Mouse (Mus musculus): ENCODE measurements around the gene Sppl2b. TPM values are rescaled to one million over a fixed set of nuclear protein-coding genes. Genes with fewer than 3 reads are reported as not detected.
"Not testable (repeated sequence)": the region's sequence is repeated elsewhere in the genome, so short reads cannot be mapped to it uniquely, and the experiment has no call there.

Gene Sppl2b
- polyA plus RNA-seq, 1 experiment: 58.2 TPM

DNA sequence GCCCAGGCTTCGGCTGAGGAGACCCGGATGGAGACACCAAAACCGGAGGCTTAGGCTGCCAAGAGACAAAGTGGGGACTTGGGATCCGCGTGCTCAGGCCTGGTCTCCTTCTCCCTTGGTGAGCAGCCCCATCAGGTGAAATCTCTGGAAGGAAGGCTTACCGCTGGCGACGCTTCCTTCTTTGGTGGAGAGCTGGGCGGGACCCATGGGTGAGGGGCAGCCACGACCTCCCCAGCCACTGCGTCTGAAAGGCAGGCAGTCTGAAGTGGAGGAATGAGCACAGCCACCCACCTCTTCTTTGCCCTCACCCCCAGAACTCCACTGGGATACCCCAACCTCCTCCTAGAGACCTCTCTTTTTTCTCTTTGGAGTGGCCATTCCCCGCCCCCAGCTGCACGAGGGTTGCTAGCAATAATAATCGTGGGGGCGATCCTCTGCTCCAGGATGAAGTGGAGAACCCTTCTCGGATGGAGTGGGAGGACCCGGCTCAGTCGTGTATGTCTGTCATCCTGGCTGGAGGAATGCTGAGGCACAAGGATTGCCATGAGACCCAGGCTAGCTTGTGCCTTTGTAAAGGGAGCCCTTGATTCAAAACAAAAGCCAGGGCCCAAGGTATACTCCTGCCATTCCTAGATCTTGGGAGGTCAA is 46.0 kb upstream of the Sppl2b start:
- DNase-seq: no peak
- Histone ChIP-seq H3K4me1 (ENCODE audit: control insufficient read depth, insufficient read depth, low read length) (peaks cover 6% of the 10 kb centered on the region; the same call in 1 of the 2 replicates), H3K27ac (ENCODE audit: insufficient read depth, low read depth, low read length) (no peak overlapping the region), H3K36me3 (ENCODE audit: control insufficient read depth, insufficient read depth, low read length) (no peaks in the 10 kb centered on the region), H3K4me3 (ENCODE audit: insufficient read depth, low read depth, low read length) (no peak overlapping the region), H3K27me3 (replicated peaks; ENCODE audit: control insufficient read depth, insufficient read depth, low read length) (no peaks in the 10 kb centered on the region)
- 30% methylated on average over 18 of the region's 18 CpGs for WGBS
- TF ChIP-seq CTCF (conservative IDR thresholded peaks at IDR 0.05; ENCODE audit: insufficient read depth, insufficient read length, low read depth, low read length): no peak
- TF ChIP-seq POLR2A (IDR thresholded peaks at IDR 0.05; ENCODE audit: low read depth, low read length): no peak

DNA sequence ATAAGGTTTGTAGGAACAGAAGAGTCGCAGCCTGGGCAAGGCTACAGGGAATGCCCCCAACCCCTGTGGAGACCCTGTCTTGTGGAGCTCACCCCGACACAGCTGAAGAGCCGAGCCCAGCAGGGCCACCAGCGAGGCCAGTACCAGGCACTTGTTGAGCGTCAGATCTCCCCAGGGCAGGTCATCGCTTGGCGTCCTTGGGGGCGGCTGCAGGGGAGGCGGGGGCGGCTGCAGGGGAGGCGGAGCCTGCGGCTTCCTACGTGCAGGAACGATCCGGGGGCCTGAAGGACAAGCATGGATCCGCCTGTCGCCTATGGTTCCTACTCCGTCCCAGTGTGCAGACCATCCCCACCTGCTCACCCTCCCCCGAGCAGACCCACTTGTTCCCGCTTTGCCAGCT is 45.0 kb upstream of the Sppl2b start:
- H3K4me1 ChIP-seq (ENCODE audit: control insufficient read depth, insufficient read depth, low read length): peaks cover 6% of the 10 kb centered on the region; the same call in 1 of the 2 replicates
- no peak overlapping the region for H3K4me3 ChIP-seq (ENCODE audit: insufficient read depth, low read depth, low read length)
- TF ChIP-seq POLR2A (IDR thresholded peaks at IDR 0.05; ENCODE audit: low read depth, low read length): no peak
- TF ChIP-seq CTCF (conservative IDR thresholded peaks at IDR 0.05; ENCODE audit: insufficient read depth, insufficient read length, low read depth, low read length): no peak
- 13% methylated on average over 20 of the region's 20 CpGs for WGBS
- H3K27me3 ChIP-seq (replicated peaks; ENCODE audit: control insufficient read depth, insufficient read depth, low read length): no peaks in the 10 kb centered on the region
- H3K27ac ChIP-seq (ENCODE audit: insufficient read depth, low read depth, low read length): no peak overlapping the region
- no peaks in the 10 kb centered on the region for H3K36me3 ChIP-seq (ENCODE audit: control insufficient read depth, insufficient read depth, low read length)
- no peak for DNase-seq

DNA sequence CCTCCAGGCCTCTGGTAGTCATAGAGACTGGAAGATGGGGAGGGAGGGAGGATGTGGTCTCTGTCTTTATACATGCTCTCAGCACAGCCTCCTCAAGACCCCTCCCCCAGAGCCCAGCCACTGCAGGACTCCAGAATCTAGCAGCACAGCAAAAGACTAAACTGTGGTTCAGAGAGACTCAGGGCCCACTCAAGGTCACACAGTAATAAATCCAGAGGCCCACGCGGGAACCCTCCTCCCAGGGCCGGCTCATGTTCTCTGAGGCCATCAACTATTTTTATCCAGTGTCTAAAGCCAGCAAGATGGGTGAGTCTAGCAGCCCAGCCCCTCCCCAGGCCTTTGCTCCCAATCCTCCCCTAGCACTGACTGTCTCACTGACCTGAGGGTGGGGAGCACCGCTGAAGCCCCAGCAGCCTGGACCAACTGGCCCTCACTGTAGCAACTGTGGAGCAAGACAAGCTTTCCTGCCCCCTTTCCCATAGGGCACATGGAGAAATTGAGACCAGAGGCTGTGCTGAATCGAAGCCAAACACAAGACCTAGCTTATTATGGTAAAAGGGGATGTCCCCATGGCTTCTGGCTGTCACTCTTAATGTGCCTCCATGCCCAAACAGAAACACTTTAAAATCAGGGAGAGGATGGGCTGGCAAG is 42.6 kb upstream of the Sppl2b start:
- 51% methylated on average over 5 of the region's 5 CpGs for WGBS
- TF ChIP-seq CTCF (conservative IDR thresholded peaks at IDR 0.05; ENCODE audit: insufficient read depth, insufficient read length, low read depth, low read length): no peak
- TF ChIP-seq POLR2A (IDR thresholded peaks at IDR 0.05; ENCODE audit: low read depth, low read length): no peak
- no peak overlapping the region for H3K27ac ChIP-seq (ENCODE audit: insufficient read depth, low read depth, low read length)
- DNase-seq: no peak
- H3K36me3 ChIP-seq (ENCODE audit: control insufficient read depth, insufficient read depth, low read length): no peaks in the 10 kb centered on the region
- no peaks in the 10 kb centered on the region for H3K27me3 ChIP-seq (replicated peaks; ENCODE audit: control insufficient read depth, insufficient read depth, low read length)
- peaks cover 6% of the 10 kb centered on the region; the same call in 1 of the 2 replicates for H3K4me1 ChIP-seq (ENCODE audit: control insufficient read depth, insufficient read depth, low read length)
- H3K4me3 ChIP-seq (ENCODE audit: insufficient read depth, low read depth, low read length): no peak overlapping the region

DNA sequence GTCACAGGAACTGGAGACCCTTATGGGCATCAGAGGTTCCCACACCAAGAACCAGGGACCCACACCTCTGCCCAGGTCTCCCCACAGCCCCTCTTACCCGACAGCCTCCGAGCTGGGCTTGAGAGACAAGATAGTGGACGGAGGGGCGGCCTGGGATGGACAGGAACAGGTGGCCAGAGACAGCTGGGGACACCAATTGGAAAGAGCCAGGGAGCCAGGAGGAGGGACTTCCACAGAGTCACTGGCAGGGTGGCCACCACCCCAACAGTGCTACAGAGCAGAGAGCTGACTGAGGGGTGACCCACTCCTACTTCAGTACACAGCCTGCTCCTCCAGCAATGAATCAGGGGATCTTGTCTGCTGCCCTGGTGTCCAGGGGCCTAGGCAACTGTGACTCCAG is 41.7 kb upstream of the Sppl2b start, which contains the start of gene Jsrp1:
Gene Jsrp1, minus strand, starts transcription at position 133 of the 400 bp plus-strand sequence.
- DNase-seq: no peak
- Histone ChIP-seq H3K4me1 (ENCODE audit: control insufficient read depth, insufficient read depth, low read length) (no peaks in the 10 kb centered on the region), H3K4me3 (ENCODE audit: insufficient read depth, low read depth, low read length) (no peak within 1 kb of the TSS), H3K27ac (ENCODE audit: insufficient read depth, low read depth, low read length) (no peak within 1 kb of the TSS), H3K27me3 (replicated peaks; ENCODE audit: control insufficient read depth, insufficient read depth, low read length) (no peaks in the 10 kb centered on the region), H3K36me3 (ENCODE audit: control insufficient read depth, insufficient read depth, low read length) (no peaks in the 10 kb centered on the region)
- WGBS: 90% methylated on average over 4 of the region's 4 CpGs
- TF ChIP-seq CTCF (conservative IDR thresholded peaks at IDR 0.05; ENCODE audit: insufficient read depth, insufficient read length, low read depth, low read length): no peak
- TF ChIP-seq POLR2A (IDR thresholded peaks at IDR 0.05; ENCODE audit: low read depth, low read length): no peak

DNA sequence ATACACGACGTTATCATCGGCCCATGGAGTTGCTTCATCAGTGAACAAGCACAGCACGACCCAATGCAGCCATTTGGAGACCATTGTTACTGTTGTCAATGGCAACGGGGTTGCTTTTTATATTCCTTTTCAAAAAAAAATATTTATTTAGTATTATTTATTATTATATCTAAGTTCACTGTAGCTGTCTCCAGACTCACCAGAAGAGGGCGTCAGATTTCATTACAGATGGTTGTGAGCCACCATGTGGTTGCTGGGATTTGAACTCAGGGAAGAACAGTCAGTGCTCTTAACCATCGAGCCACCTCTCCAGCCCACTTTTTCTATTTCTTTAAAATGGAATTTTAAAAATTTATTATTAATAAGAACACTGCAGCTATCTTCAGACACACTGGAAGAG is 40.3 kb upstream of the Sppl2b start:
- 37% methylated on average over 7 of the region's 7 CpGs for WGBS
- H3K27me3 ChIP-seq (replicated peaks; ENCODE audit: control insufficient read depth, insufficient read depth, low read length): no peaks in the 10 kb centered on the region

DNA sequence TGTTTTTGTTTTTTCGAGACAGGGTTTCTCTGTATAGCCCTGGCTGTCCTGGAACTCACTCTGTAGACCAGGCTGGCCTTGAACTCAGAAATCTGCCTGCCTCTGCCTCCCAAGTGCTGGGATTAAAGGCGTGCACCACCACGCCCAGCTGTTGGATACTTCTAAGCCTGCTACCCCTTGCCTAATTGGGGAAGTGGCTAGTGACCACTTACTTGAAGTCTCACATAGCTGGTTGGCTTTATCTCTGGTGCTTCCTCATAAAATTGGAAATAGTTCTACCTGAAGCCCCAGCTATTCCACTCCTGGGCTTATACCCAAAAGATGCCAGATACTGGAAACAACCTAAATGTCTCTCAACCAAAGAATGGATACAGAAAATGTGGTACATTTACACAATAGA is 38.8 kb upstream of the Sppl2b start:
- WGBS: 86% methylated on average over 3 of the region's 3 CpGs
- not testable (repeated sequence) for H3K27ac ChIP-seq (ENCODE audit: insufficient read depth, low read depth, low read length); H3K36me3 ChIP-seq (ENCODE audit: control insufficient read depth, insufficient read depth, low read length); DNase-seq; H3K4me1 ChIP-seq (ENCODE audit: control insufficient read depth, insufficient read depth, low read length); H3K4me3 ChIP-seq (ENCODE audit: insufficient read depth, low read depth, low read length); H3K27me3 ChIP-seq (replicated peaks; ENCODE audit: control insufficient read depth, insufficient read depth, low read length)

More for the DNA sequence above, 40.3 kb upstream of the Sppl2b start:
- no peak for DNase-seq
- no peak for TF ChIP-seq CTCF (conservative IDR thresholded peaks at IDR 0.05; ENCODE audit: insufficient read depth, insufficient read length, low read depth, low read length)
- TF ChIP-seq POLR2A (IDR thresholded peaks at IDR 0.05; ENCODE audit: low read depth, low read length): no peak
- Histone ChIP-seq H3K4me3 (ENCODE audit: insufficient read depth, low read depth, low read length) (no peak overlapping the region), H3K27ac (ENCODE audit: insufficient read depth, low read depth, low read length) (no peak overlapping the region), H3K4me1 (ENCODE audit: control insufficient read depth, insufficient read depth, low read length) (no peaks in the 10 kb centered on the region), H3K36me3 (ENCODE audit: control insufficient read depth, insufficient read depth, low read length) (no peaks in the 10 kb centered on the region)

DNA sequence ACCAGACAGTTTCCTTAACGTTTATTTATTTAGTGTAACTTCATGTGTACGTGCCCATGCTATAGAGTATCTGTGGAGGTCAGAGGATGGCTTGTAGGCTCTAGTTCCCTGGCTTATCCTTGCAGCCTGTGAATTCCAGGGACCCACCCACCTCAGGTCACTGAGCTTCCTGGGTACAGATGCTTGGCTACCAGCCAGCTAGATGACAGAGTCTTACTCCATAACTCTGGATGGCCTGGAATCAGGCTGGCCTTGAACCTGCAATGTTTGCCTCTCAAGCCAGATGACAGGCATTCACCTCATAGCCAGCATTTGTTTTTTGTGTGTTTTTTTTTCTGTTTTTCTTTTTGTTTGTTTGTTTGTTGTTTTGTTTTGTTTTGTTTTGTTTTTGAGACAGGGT is 37.9 kb upstream of the Sppl2b start:
- H3K36me3 ChIP-seq (ENCODE audit: control insufficient read depth, insufficient read depth, low read length): no peaks in the 10 kb centered on the region
- DNase-seq: no peak
- H3K27ac ChIP-seq (ENCODE audit: insufficient read depth, low read depth, low read length): no peak overlapping the region
- H3K27me3 ChIP-seq (replicated peaks; ENCODE audit: control insufficient read depth, insufficient read depth, low read length): no peaks in the 10 kb centered on the region
- no peak overlapping the region for H3K4me3 ChIP-seq (ENCODE audit: insufficient read depth, low read depth, low read length)
- H3K4me1 ChIP-seq (ENCODE audit: control insufficient read depth, insufficient read depth, low read length): no peaks in the 10 kb centered on the region
- TF ChIP-seq POLR2A (IDR thresholded peaks at IDR 0.05; ENCODE audit: low read depth, low read length): no peak
- TF ChIP-seq CTCF (conservative IDR thresholded peaks at IDR 0.05; ENCODE audit: insufficient read depth, insufficient read length, low read depth, low read length): no peak
- 46% methylated on average over 2 of the region's 2 CpGs for WGBS

DNA sequence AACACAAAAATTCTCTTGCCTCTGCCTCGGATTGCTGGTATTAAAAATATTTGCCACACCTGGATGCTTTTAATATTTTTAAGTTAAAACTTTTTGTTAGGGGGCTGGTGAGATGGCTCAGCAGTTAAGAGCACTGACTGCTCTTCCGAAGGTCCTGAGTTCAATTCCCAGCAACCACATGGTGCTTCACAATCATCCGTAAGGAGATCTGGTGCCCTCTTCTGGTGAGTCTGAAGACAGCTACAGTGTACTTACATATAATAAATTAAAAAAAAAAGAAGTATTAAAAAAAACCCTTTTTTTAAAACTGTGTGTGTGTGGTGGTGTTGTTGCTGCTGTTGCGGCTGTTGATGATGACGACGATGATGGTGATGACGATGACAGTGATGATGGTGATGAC is 37.1 kb upstream of the Sppl2b start:
- H3K4me1 ChIP-seq (ENCODE audit: control insufficient read depth, insufficient read depth, low read length); H3K27me3 ChIP-seq (replicated peaks; ENCODE audit: control insufficient read depth, insufficient read depth, low read length); H3K4me3 ChIP-seq (ENCODE audit: insufficient read depth, low read depth, low read length); H3K27ac ChIP-seq (ENCODE audit: insufficient read depth, low read depth, low read length); DNase-seq; H3K36me3 ChIP-seq (ENCODE audit: control insufficient read depth, insufficient read depth, low read length): not testable (repeated sequence)
- WGBS: 83% methylated on average over 7 of the region's 7 CpGs
